Mouse (Mus musculus): ENCODE data around the gene Vezt.
A peak's percentile ranks its signal among the peaks of the same experiment; 100 is the strongest.

Gene Vezt

GRCm38 (mm10) chr10:94037596-94037995 is 2.0 kb upstream of the Vezt start:
- no peak for DNase-seq (ENCODE audit: low spot score in 2 of 2)

- DNase-seq (ENCODE audit: low spot score in 2 of 2): no peak
These were observed 1.6 kb upstream of the Vezt start for GRCm38 (mm10) chr10:94037196-94037595.

- DNase-seq (ENCODE audit: low spot score in 2 of 2): no peak
These were observed 750 bp upstream of the Vezt start for GRCm38 (mm10) chr10:94036375-94036758.

GRCm38 (mm10) chr10:94034876-94035657 is 550 bp downstream of the Vezt start:
- DNase-seq (ENCODE audit: low spot score in 2 of 2): no peak

GRCm38 (mm10) chr10:94031164-94031563 is 4.5 kb downstream of the Vezt start:
- no peak for DNase-seq (ENCODE audit: low spot score in 2 of 2)

GRCm38 (mm10) chr10:94028493-94028892 is 7.1 kb downstream of the Vezt start:
- no peak for DNase-seq (ENCODE audit: low spot score in 2 of 2)

- DNase-seq (ENCODE audit: low spot score in 2 of 2): no peak
These were observed 10.5 kb downstream of the Vezt start for GRCm38 (mm10) chr10:94025079-94025478.

GRCm38 (mm10) chr10:94021059-94021458 is 14.6 kb downstream of the Vezt start:
- DNase-seq (ENCODE audit: low spot score in 2 of 2): no peak

- DNase-seq (ENCODE audit: low spot score in 2 of 2): no peak
These were observed 15.0 kb downstream of the Vezt start for GRCm38 (mm10) chr10:94020587-94020986.

GRCm38 (mm10) chr10:94017455-94017854 is 18.2 kb downstream of the Vezt start:
- no peak for DNase-seq (ENCODE audit: low spot score in 2 of 2)

- DNase-seq (ENCODE audit: low spot score in 2 of 2): no peak
These were observed 21.4 kb downstream of the Vezt start for GRCm38 (mm10) chr10:94014200-94014599.

GRCm38 (mm10) chr10:94013196-94013595 is 22.4 kb downstream of the Vezt start:
- DNase-seq (ENCODE audit: low spot score in 2 of 2): peak in 1 of 2 experiments; percentile 33

- DNase-seq (ENCODE audit: low spot score in 2 of 2): no peak
These were observed 24.6 kb downstream of the Vezt start for GRCm38 (mm10) chr10:94011024-94011423.

- no peak for DNase-seq (ENCODE audit: low spot score in 2 of 2)
These were observed 25.5 kb downstream of the Vezt start for GRCm38 (mm10) chr10:94009991-94010679.

- no peak for DNase-seq (ENCODE audit: low spot score in 2 of 2)
These were observed 27.3 kb downstream of the Vezt start for GRCm38 (mm10) chr10:94008356-94008755.

GRCm38 (mm10) chr10:94000223-94000622 is 35.4 kb downstream of the Vezt start:
- DNase-seq (ENCODE audit: low spot score in 2 of 2): no peak

GRCm38 (mm10) chr10:93999357-93999756 is 36.3 kb downstream of the Vezt start:
- DNase-seq (ENCODE audit: low spot score in 2 of 2): no peak

- DNase-seq (ENCODE audit: low spot score in 2 of 2): no peak
These were observed 40.5 kb downstream of the Vezt start for GRCm38 (mm10) chr10:93995100-93995499.

GRCm38 (mm10) chr10:93994136-93994535 is 41.5 kb downstream of the Vezt start:
- DNase-seq (ENCODE audit: low spot score in 2 of 2): no peak

- DNase-seq (ENCODE audit: low spot score in 2 of 2): no peak
These were observed 50.3 kb downstream of the Vezt start for GRCm38 (mm10) chr10:93985357-93985756.

GRCm38 (mm10) chr10:93969306-93969705 is 66.3 kb downstream of the Vezt start:
- DNase-seq (ENCODE audit: low spot score in 2 of 2): no peak

- no peak for DNase-seq (ENCODE audit: low spot score in 2 of 2)
These were observed 68.1 kb downstream of the Vezt start for GRCm38 (mm10) chr10:93967486-93967885.

- DNase-seq (ENCODE audit: low spot score in 2 of 2): no peak
These were observed 81.6 kb downstream of the Vezt start for GRCm38 (mm10) chr10:93954023-93954422.

Measured in frontal cortex, postnatal 10 days (tissue).